Mouse (Mus musculus) heart, embryonic 11.5 days (tissue): ENCODE data around the gene Myo7a. TPM values are rescaled to one million over a fixed set of nuclear protein-coding genes. Genes with fewer than 3 reads are reported as not detected.

Source experiments
- ATAC-seq: fragments of 200-750 bp; cut with Nextera tagmentation; replicated peaks from 2 replicates; pipeline ENCODE4 v1.8.0; 2017; ENCODE audit warnings: moderate library complexity; ENCODE audit not compliant: insufficient number of reproducible peaks, low FRiP score, low TSS enrichment
- H3K27ac ChIP-seq: fragments of 300-500 bp; sonication (generic); 2 replicates; pipeline ENCODE4 v1.5.1; 2014; ENCODE audit warnings: mild to moderate bottlenecking, low read depth, low read length
- H3K27me3 ChIP-seq: fragments of 300-500 bp; sonication (generic); 2 replicates; pipeline ENCODE4 v1.6.1; 2014; ENCODE audit warnings: mild to moderate bottlenecking, low read length, mixed read lengths; ENCODE audit not compliant: control insufficient read depth, insufficient read depth
- H3K36me3 ChIP-seq: fragments of 300-500 bp; sonication (generic); 2 replicates; pipeline ENCODE4 v1.6.1; 2014; ENCODE audit warnings: mild to moderate bottlenecking, low read length, moderate library complexity, mixed read lengths; ENCODE audit not compliant: control insufficient read depth, insufficient read depth
- H3K4me1 ChIP-seq: fragments of 300-500 bp; sonication (generic); 2 replicates; pipeline ENCODE4 v1.6.1; 2014; ENCODE audit warnings: low read length; ENCODE audit not compliant: control insufficient read depth, insufficient read depth
- H3K4me2 ChIP-seq: fragments of 300-500 bp; sonication (generic); 2 replicates; pipeline ENCODE4 v1.6.1; 2014; ENCODE audit warnings: mild to moderate bottlenecking, moderate library complexity
- H3K4me3 ChIP-seq: fragments of 300-500 bp; sonication (generic); 2 replicates; pipeline ENCODE4 v1.5.1; 2014; ENCODE audit warnings: low read depth, low read length
- H3K9ac ChIP-seq: fragments of 300-500 bp; sonication (generic); 2 replicates; pipeline ENCODE4 v1.6.1; 2014; ENCODE audit warnings: mild to moderate bottlenecking, low read depth, low read length, moderate library complexity
- H3K9me3 ChIP-seq: fragments of 300-500 bp; sonication (generic); replicated peaks from 2 replicates; pipeline ENCODE4 v1.6.1; 2016; ENCODE audit warnings: low read length; ENCODE audit not compliant: control insufficient read depth
- WGBS: fragments of 180-500 bp; shearing (Covaris S2); extraction: QIAGEN DNeasy Blood & Tissue Kit; methylation state at CpG from one replicate; pipeline ENCODE4 v1.1.7; 2014; ENCODE audit not compliant: insufficient replicate concordance; 5-methylcytosine and 5-hydroxymethylcytosine counted together
- polyA plus RNA-seq: library from polyadenylated mRNA; unstranded; fragments of >200 nt; fragmentation: Nextera tagmentation; extraction: Ambion mirVana; gene quantifications from 2 replicates; pipeline ENCODE4 v1.2.1, GENCODE M21; 2014

Myo7a gene
- polyA plus RNA-seq, 1 experiment from 2014 or later: 8.4 TPM

GRCm38 (mm10) chr7:98103002-98103941 lies 16.1 kb downstream of the Myo7a start:
- Histone ChIP-seq H3K36me3 (no peaks in the 10 kb centered on the region), H3K9me3 (no peaks in the 10 kb centered on the region), H3K4me3 (peak overlapping the region; percentile 27), H3K9ac (peak overlapping the region; percentile 71), H3K27ac (0 out of 2 replicates have a peak overlapping the region, but pooled peaks have one; percentile 54), H3K4me2 (peak overlapping the region; percentile 62), H3K27me3 (no peaks in the 10 kb centered on the region), H3K4me1 (peaks cover 22% of the 10 kb centered on the region)
- 13% methylated on average over 21 of the region's 26 CpGs for WGBS
- ATAC-seq: 0 out of 2 replicates have a peak, but pooled peaks have one; percentile 28

DNA sequence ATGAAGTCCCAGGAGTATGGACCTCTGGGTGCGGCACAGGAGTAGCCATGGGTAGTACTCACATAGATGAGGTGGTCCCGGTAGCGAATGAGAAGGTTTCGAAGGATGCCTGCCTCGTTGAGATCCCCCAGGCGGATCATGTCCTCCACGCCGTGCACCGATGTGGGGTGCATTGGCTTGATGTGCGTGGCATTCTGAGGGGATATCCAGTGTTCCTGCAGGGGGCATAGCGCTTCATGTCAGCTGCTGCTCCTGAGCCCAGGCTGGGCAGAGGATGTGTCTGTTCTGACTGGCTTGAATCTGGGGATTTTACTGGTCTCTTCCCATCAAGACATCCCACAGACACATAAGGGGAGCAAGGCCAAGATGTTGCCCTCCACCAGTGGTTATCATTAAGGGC lies 16.8 kb downstream of the Myo7a start:
- 96% methylated on average over 11 of the region's 11 CpGs for WGBS
- Histone ChIP-seq H3K9me3 (peaks cover under 1% of the 10 kb centered on the region), H3K4me1 (peaks cover 22% of the 10 kb centered on the region), H3K27me3 (no peaks in the 10 kb centered on the region), H3K36me3 (peaks cover 3% of the 10 kb centered on the region), H3K4me2 (peak overlapping the region; percentile 62), H3K9ac (peak overlapping the region; percentile 71), H3K27ac (no peak overlapping the region), H3K4me3 (no peak overlapping the region)
- no peak for ATAC-seq

DNA sequence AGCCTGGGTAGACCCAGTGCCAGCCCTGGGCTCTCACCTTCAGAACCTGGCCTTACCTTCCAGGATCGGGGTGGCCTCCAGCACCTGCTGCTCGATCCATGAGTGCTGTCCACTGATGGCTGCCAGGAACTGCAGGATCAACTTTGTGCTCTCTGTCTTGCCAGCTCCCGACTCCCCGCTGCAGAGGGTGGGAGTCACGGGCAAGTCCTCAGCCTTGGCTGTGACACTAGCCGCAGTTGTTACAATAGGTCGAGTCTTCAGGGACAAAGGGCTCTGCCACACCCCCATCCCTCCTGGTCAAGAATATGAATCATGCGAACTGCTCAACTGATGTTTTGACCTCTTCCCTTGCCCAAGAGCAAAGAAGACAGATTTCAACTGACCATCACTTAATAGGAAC lies 21.8 kb downstream of the Myo7a start:
- ATAC-seq: no peak
- WGBS: 88% methylated on average over 8 of the region's 8 CpGs
- Histone ChIP-seq H3K4me3 (no peak overlapping the region), H3K36me3 (peaks cover 10% of the 10 kb centered on the region), H3K27ac (no peak overlapping the region), H3K9ac (no peak overlapping the region), H3K9me3 (peaks cover 4% of the 10 kb centered on the region), H3K4me1 (no peaks in the 10 kb centered on the region), H3K4me2 (no peak overlapping the region), H3K27me3 (no peaks in the 10 kb centered on the region)

DNA sequence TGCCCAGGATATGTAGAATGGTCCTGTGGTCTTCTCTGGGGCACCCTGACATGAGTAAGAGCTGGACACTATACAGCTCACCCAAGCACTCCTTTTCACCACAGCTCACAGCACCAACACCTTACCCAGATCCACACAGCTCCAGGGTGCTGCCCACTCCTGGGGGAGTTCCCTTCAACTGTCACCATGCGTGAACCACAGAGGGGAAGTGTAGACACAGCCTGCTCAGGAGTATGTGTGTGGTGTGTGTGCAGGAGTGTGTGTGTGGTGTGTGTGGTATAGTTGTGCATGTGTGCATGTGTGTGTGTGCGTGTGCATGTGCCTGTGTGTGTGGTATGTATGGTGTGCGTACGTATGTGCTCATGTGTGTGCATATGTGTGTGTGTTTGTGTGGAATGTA lies 23.5 kb downstream of the Myo7a start:
- no peaks in the 10 kb centered on the region for H3K4me1 ChIP-seq
- no peak overlapping the region for H3K27ac ChIP-seq
- ATAC-seq: no peak
- H3K9ac ChIP-seq: no peak overlapping the region
- no peaks in the 10 kb centered on the region for H3K27me3 ChIP-seq
- H3K4me3 ChIP-seq: no peak overlapping the region
- H3K9me3 ChIP-seq: peaks cover 4% of the 10 kb centered on the region
- no peak overlapping the region for H3K4me2 ChIP-seq
- peaks cover 10% of the 10 kb centered on the region for H3K36me3 ChIP-seq
- 91% methylated on average over 4 of the region's 4 CpGs for WGBS

DNA sequence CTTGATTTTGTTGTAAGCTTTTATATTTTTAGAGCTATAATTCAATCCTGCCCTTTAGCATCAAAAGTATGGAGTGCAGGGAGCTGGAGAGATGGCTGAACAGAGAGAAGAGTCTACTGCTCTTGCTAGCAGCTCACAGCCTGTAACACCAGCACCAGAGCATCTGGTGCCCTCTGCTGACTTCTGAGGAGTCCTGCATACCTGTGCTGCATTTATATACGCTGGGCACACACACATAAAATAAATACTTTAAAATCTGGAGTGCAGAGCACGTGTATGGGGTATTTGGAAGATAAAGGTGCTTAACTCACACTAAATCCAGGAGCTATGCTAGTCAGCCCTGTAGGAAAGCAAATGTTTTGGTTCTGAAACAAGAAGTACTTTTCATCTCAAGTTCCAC lies 33.0 kb downstream of the Myo7a start:
- no peak overlapping the region for H3K4me2 ChIP-seq
- ATAC-seq: no peak
- no peaks in the 10 kb centered on the region for H3K27me3 ChIP-seq
- no peaks in the 10 kb centered on the region for H3K9me3 ChIP-seq
- no peak overlapping the region for H3K27ac ChIP-seq
- WGBS: 48% methylated on average over 2 of the region's 2 CpGs
- H3K4me3 ChIP-seq: no peak overlapping the region
- H3K9ac ChIP-seq: no peak overlapping the region
- H3K36me3 ChIP-seq: no peaks in the 10 kb centered on the region
- H3K4me1 ChIP-seq: peaks cover 14% of the 10 kb centered on the region

DNA sequence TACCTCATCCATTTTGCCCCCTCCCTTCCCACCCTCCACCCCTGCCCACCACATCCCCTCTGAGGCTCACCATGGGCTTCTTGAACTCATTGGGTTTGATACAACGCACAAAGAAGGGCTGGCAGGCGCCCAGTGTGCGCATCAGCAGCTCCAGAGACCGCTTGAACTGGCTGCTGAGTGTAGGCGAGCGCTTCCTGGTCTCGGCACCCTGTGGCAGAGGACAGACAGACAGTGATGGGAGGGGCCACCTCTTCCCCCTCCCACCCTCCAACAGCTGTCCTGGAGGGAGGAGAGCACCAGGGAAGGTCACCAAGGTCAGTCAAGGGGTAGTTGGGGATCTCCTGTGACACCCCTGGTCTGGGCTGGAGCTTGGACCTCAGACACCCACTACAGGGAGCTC lies 34.0 kb downstream of the Myo7a start:
- H3K9ac ChIP-seq: no peak overlapping the region
- H3K27ac ChIP-seq: peak overlapping the region; percentile 36; the same call in 1 of the 2 replicates
- ATAC-seq: no peak; the same call in 1 of the 2 replicates
- H3K9me3 ChIP-seq: no peaks in the 10 kb centered on the region
- H3K4me3 ChIP-seq: no peak overlapping the region
- no peak overlapping the region for H3K4me2 ChIP-seq
- H3K36me3 ChIP-seq: no peaks in the 10 kb centered on the region
- WGBS: 65% methylated on average over 7 of the region's 7 CpGs
- H3K4me1 ChIP-seq: peaks cover 14% of the 10 kb centered on the region
- H3K27me3 ChIP-seq: no peaks in the 10 kb centered on the region

GRCm38 (mm10) chr7:98084541-98085293 lies 34.6 kb downstream of the Myo7a start:
- Histone ChIP-seq H3K9ac (peak overlapping the region; percentile 1; the same call in 1 of the 2 replicates), H3K4me1 (peaks cover 14% of the 10 kb centered on the region), H3K4me3 (no peak overlapping the region), H3K27me3 (no peaks in the 10 kb centered on the region), H3K27ac (peak overlapping the region; percentile 36), H3K36me3 (no peaks in the 10 kb centered on the region), H3K4me2 (peak overlapping the region; percentile 17; the same call in 1 of the 2 replicates), H3K9me3 (no peaks in the 10 kb centered on the region)
- ATAC-seq: no peak; the same call in 1 of the 2 replicates
- 31% methylated on average over 12 of the region's 12 CpGs for WGBS

DNA sequence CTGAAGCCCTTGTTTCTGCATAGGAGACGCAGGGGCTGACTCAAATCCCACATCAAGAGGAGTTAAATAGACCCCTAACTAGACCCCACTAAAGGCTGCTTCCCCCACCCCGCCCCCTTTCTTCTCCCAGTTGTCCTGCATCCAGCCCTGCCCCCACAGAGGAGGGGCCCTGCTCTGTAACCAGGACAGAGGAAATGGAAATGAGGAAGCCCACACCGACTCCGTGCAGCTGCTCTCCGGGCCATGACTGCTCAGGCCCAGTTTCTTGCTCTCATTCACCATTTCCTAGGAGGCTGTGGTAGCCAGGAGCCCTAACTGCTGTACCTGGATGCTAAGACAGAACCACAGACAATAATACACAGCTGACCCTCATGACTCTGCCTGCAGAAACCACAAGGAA lies 36.9 kb downstream of the Myo7a start:
- no peak overlapping the region for H3K4me2 ChIP-seq
- no peak for ATAC-seq
- H3K4me1 ChIP-seq: peaks cover 14% of the 10 kb centered on the region
- H3K9ac ChIP-seq: no peak overlapping the region
- no peaks in the 10 kb centered on the region for H3K9me3 ChIP-seq
- H3K27me3 ChIP-seq: no peaks in the 10 kb centered on the region
- no peak overlapping the region for H3K27ac ChIP-seq
- WGBS: 31% methylated on average over 5 of the region's 5 CpGs
- no peaks in the 10 kb centered on the region for H3K36me3 ChIP-seq
- H3K4me3 ChIP-seq: no peak overlapping the region
